ENCODE assay signal across 8 mouse cellular contexts in genomic region chr2:26578369-26578768, GRCm38 (mm10). TPM values are rescaled to one million over a fixed set of nuclear protein-coding genes. Genes with fewer than 3 reads are reported as not detected.
DNase-seq lines count a peak whose midpoint lies in the region; ATAC-seq lines count a peak whose summit lies in the region.

No protein-coding gene starts in this region.

- peaks cover 48% of the 10 kb centered on the region for H3K4me1 ChIP-seq in heart, embryonic 15.5 days (replicated peaks)
- peaks cover 8% of the 10 kb centered on the region for H3K4me1 ChIP-seq in midbrain, embryonic 12.5 days

- 50% methylated on average over 6 of the region's 6 CpGs for WGBS in heart, embryonic 15.5 days
- WGBS in midbrain, embryonic 12.5 days: 48% methylated on average over 6 of the region's 6 CpGs

- peak overlapping the region; percentile 78 for H3K27ac ChIP-seq in heart, embryonic 15.5 days
- H3K27ac ChIP-seq in midbrain, embryonic 12.5 days (replicated peaks): 0 out of 2 replicates have a peak overlapping the region, but pooled peaks have one; percentile 36

- peak overlapping the region; percentile 36; the same call in 1 of the 2 replicates for H3K4me2 ChIP-seq in heart, embryonic 15.5 days
- no peak overlapping the region for H3K4me2 ChIP-seq in midbrain, embryonic 12.5 days (replicated peaks)

- H3K4me3 ChIP-seq in heart, embryonic 15.5 days: no peak overlapping the region
- H3K4me3 ChIP-seq in midbrain, embryonic 12.5 days: no peak overlapping the region

- no peaks in the 10 kb centered on the region for H3K27me3 ChIP-seq in heart, embryonic 15.5 days
- H3K27me3 ChIP-seq in midbrain, embryonic 12.5 days: no peaks in the 10 kb centered on the region

- peak; percentile 48 for ATAC-seq in heart, embryonic 15.5 days (replicated peaks; ENCODE audit: insufficient number of reproducible peaks, insufficient read depth, low FRiP score, low read depth)
- ATAC-seq in midbrain, embryonic 12.5 days (ENCODE audit: low FRiP score, low read depth): no peak
- ATAC-seq in erythroid progenitor cell, adult 5-6 weeks (replicated peaks; ENCODE audit: low FRiP score, poor library complexity, severe bottlenecking): no peak

- DNase-seq in thymus, postnatal 14 days: peak; percentile 30
- no peak for DNase-seq in thymus, adult 18-20 months
- peak; percentile 61 to 74 for DNase-seq in kidney, postnatal 4 days
- DNase-seq in left cerebral cortex, postnatal 4 days: no peak
- no peak for DNase-seq in layer of hippocampus, adult 18-20 months (ENCODE audit: low spot score in 2 of 2)

- 0 out of 2 replicates have a peak overlapping the region, but pooled peaks have one; percentile 8 for H3K9ac ChIP-seq in heart, embryonic 15.5 days
- no peak overlapping the region for H3K9ac ChIP-seq in midbrain, embryonic 12.5 days (replicated peaks)

- H3K36me3 ChIP-seq in heart, embryonic 15.5 days: no peaks in the 10 kb centered on the region
- no peaks in the 10 kb centered on the region for H3K36me3 ChIP-seq in midbrain, embryonic 12.5 days

- no peaks in the 10 kb centered on the region for H3K9me3 ChIP-seq in heart, embryonic 15.5 days (replicated peaks)
- H3K9me3 ChIP-seq in midbrain, embryonic 12.5 days: no peaks in the 10 kb centered on the region

- intact Hi-C loops in left cerebral cortex, postnatal 4 days (cut with DNase I): no loop called here

RNA-seq across cellular contexts. Expression of gene Egfl7, which starts 1.4 kb away (rescaled TPM):
- 159 and 197 TPM in 2 replicates for polyA plus RNA-seq in heart, embryonic 15.5 days (2015; fragmentation: Nextera tagmentation; extraction: Ambion mirVana)
- 50.4 and 64.8 TPM in 2 replicates for polyA plus RNA-seq in midbrain, embryonic 12.5 days (2016; fragmentation: Nextera tagmentation; extraction: Ambion mirVana)
- total RNA-seq in erythroid progenitor cell, adult 5-6 weeks (2015; ENCODE audit: low replicate concordance): 3.8 and 7.2 TPM in 2 replicates
- total RNA-seq in erythroid progenitor cell, adult 5-6 weeks (2017; ENCODE audit: low replicate concordance): 0.77 and 7.2 TPM in 2 replicates
- 10 to 100 TPM; 73.0 to 78.3 TPM for total RNA-seq in left cerebral cortex, postnatal 4 days (2021)
- 10 to 100 TPM; 53.5 to 59.7 TPM for total RNA-seq in layer of hippocampus, adult 18-20 months (2021)

RNA-seq across cellular contexts. Expression of gene Gm20532, which starts 8.1 kb away (rescaled TPM):
- polyA plus RNA-seq in heart, embryonic 15.5 days (2015; fragmentation: Nextera tagmentation; extraction: Ambion mirVana): not detected in 2 replicates
- polyA plus RNA-seq in midbrain, embryonic 12.5 days (2016; fragmentation: Nextera tagmentation; extraction: Ambion mirVana): not detected in 2 replicates
- total RNA-seq in erythroid progenitor cell, adult 5-6 weeks (2015; ENCODE audit: low replicate concordance): not detected in 2 replicates
- 1.9 TPM in 1 of 2 replicates, not detected in the other for total RNA-seq in erythroid progenitor cell, adult 5-6 weeks (2017; ENCODE audit: low replicate concordance)
- total RNA-seq in left cerebral cortex, postnatal 4 days (2021): not detected
- not detected for total RNA-seq in layer of hippocampus, adult 18-20 months (2021)

RNA-seq across cellular contexts. Expression of gene Agpat2, which starts 25.8 kb away (rescaled TPM):
- 19.9 and 26.3 TPM in 2 replicates for polyA plus RNA-seq in heart, embryonic 15.5 days (2015; fragmentation: Nextera tagmentation; extraction: Ambion mirVana)
- polyA plus RNA-seq in midbrain, embryonic 12.5 days (2016; fragmentation: Nextera tagmentation; extraction: Ambion mirVana): 6.9 and 9.6 TPM in 2 replicates
- total RNA-seq in erythroid progenitor cell, adult 5-6 weeks (2015; ENCODE audit: low replicate concordance): 12.2 and 12.6 TPM in 2 replicates
- total RNA-seq in erythroid progenitor cell, adult 5-6 weeks (2017; ENCODE audit: low replicate concordance): 6.2 and 12.0 TPM in 2 replicates
- 1 to 10 TPM; 2.8 to 3.9 TPM for total RNA-seq in left cerebral cortex, postnatal 4 days (2021)
- total RNA-seq in layer of hippocampus, adult 18-20 months (2021): 1 to 10 TPM; 2.1 to 2.5 TPM

RNA-seq across cellular contexts. Expression of gene Fam69b, which starts 49.9 kb away (rescaled TPM):
- 12.2 and 18.0 TPM in 2 replicates for polyA plus RNA-seq in heart, embryonic 15.5 days (2015; fragmentation: Nextera tagmentation; extraction: Ambion mirVana)
- 75.1 and 77.5 TPM in 2 replicates for polyA plus RNA-seq in midbrain, embryonic 12.5 days (2016; fragmentation: Nextera tagmentation; extraction: Ambion mirVana)
- total RNA-seq in erythroid progenitor cell, adult 5-6 weeks (2015; ENCODE audit: low replicate concordance): not detected in 2 replicates
- not detected in 2 replicates for total RNA-seq in erythroid progenitor cell, adult 5-6 weeks (2017; ENCODE audit: low replicate concordance)
- 10 to 100 TPM; 81.8 to 85.1 TPM for total RNA-seq in left cerebral cortex, postnatal 4 days (2021)
- 10 to 100 TPM; 67.9 to 72.8 TPM for total RNA-seq in layer of hippocampus, adult 18-20 months (2021)

Comparison
In these comparisons a context has a peak if more than half of its experiments do, and no peak if none do; other contexts are left out.
1. DNase-seq: peak in thymus, postnatal 14 days (single experiment) and kidney, postnatal 4 days (2 of 2); none in thymus, adult 18-20 months (0 of 2), left cerebral cortex, postnatal 4 days (single experiment) and layer of hippocampus, adult 18-20 months (0 of 2).
2. RNA of gene Egfl7, which starts 1.4 kb away (total RNA-seq): 73.0 to 78.3 TPM in left cerebral cortex, postnatal 4 days and 53.5 to 59.7 TPM in layer of hippocampus, adult 18-20 months; 0.77 to 7.2 TPM in erythroid progenitor cell, adult 5-6 weeks; every median in the first group is over 4 times any median in the second.